Mouse (Mus musculus): ENCODE results near the gene C1qtnf2. TPM values are rescaled to one million over a fixed set of nuclear protein-coding genes. Genes with fewer than 3 reads are reported as not detected.

The C1qtnf2 gene
- polyA plus RNA-seq (2015; fragmentation: Nextera tagmentation; extraction: Ambion mirVana), result 48.5 and 59.3 TPM in 2 replicates

GRCm38 (mm10) chr11:43474225-43474774, at the start of gene C1qtnf2:
Gene C1qtnf2, plus strand, starts transcription at chr11:43474276.

DNA sequence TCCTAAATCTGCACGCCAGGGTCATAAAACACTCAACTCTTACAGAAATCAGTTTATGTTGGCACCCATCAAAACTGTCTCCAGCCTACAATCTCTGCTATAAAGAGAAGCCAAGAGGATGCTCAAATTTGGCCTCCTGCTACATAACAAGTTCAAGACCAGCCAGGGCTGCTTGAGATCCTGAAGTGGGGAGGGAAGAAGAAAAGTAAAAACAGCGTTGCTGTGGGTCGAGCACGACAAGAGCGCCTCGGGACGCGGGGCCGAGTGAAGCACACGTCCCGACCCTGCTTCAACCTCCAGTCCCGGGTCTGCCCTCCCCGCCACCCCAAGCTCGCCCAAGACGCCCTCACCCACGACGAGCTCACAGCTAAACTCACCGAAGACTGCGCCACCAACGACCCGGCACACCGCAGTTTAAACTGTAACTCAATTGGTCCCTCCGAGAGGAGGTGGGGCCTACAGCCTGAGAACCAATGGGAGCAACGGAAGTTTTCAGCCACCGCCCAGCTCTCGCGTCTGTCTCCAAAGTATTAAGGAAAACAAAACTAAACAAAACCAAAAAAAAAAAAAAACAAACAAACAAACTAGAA, 48.2 kb upstream of the C1qtnf2 start, which contains the start of gene Pttg1:
Pttg1 (minus strand) TSS at position 428 of the 590 bp plus-strand sequence.

GRCm38 (mm10) chr11:43433254-43434023, 40.6 kb upstream of the C1qtnf2 start, which contains the start of gene Slu7:
Gene Slu7, plus strand, starts transcription at chr11:43433744.

DNA sequence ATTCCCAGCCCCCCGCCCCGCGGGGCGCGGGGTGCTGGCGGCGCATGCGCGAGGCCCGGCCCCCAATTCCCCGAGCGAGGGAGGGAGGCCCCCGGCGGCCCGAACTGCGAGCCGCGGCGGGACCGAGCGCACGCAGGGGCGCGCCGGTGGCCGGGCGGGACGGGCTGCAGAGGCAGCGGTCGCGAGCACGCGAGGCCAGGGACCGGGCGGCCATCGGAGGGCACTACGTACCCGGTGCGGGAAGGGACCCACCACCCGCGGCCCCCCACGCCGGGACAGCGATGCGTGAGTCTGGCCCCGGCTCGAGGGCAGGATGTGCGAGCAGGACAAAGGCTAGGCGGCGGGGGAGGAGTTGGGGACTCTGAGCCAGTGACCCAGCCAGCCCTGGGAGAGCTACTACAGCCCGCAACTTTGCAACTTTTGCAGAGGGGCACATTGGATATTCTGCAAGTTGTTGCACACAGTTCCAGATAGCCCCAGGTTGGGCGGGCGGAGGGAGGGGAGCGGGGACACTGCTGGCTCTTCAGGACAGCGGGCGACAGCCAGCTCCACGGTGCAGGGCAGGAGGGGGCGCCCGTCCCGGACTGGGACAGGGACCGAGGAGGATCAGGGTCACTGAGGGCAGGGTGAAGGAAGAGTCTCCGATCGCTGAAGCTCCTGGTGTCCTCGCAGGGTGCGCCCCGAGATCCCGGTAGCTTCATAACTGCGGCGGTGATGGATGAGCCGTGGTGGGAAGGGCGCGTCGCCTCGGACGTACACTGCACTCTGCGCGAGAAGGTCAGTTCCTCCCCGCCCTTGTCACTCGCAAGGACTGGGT, 54.8 kb downstream of the C1qtnf2 start, which contains the start of gene Ccnjl:
Ccnjl (plus strand) TSS at position 102 of the 817 bp plus-strand sequence.

Other genes starting within 250 kb of the C1qtnf2 start
- gene Pttg1, start 48.0 kb upstream of the C1qtnf2 start, polyA plus RNA-seq (2015; fragmentation: Nextera tagmentation; extraction: Ambion mirVana), result 58.3 and 62.3 TPM in 2 replicates
- gene Slu7, start 40.5 kb upstream of the C1qtnf2 start, polyA plus RNA-seq (2015; fragmentation: Nextera tagmentation; extraction: Ambion mirVana), result 31.5 and 38.8 TPM in 2 replicates
- gene Ccnjl, start 54.5 kb downstream of the C1qtnf2 start, polyA plus RNA-seq (2015; fragmentation: Nextera tagmentation; extraction: Ambion mirVana), result 2.9 and 3.5 TPM in 2 replicates
- gene 4933415A04Rik, start 112.8 kb downstream of the C1qtnf2 start, polyA plus RNA-seq (2015; fragmentation: Nextera tagmentation; extraction: Ambion mirVana), result 0.68 and 0.94 TPM in 2 replicates
- gene Fabp6, start 127.3 kb downstream of the C1qtnf2 start, polyA plus RNA-seq (2015; fragmentation: Nextera tagmentation; extraction: Ambion mirVana), result not detected in 2 replicates
- gene Pwwp2a, start 207.7 kb downstream of the C1qtnf2 start, polyA plus RNA-seq (2015; fragmentation: Nextera tagmentation; extraction: Ambion mirVana), result 10.1 and 10.4 TPM in 2 replicates

Data from skeletal muscle tissue, postnatal 0 days (tissue).